Mouse (Mus musculus): ENCODE results near the gene Krtap31-1.

GRCm38 (mm10) chr11:99914451-99914850 is 6.7 kb downstream of the Krtap31-1 start, which contains the start of gene Gm11565:
- no peak for TF ChIP-seq CTCF (IDR thresholded peaks at IDR 0.05; ENCODE audit: borderline replicate concordance, insufficient read depth, low read depth, low read length)
- TF ChIP-seq POLR2A (IDR thresholded peaks at IDR 0.05; ENCODE audit: borderline replicate concordance, insufficient read depth, low read length), result no peak

All from cerebellum, adult 2 months (tissue).